Mouse (Mus musculus) hindbrain, embryonic 12.5 days (tissue): ENCODE results near the gene Megf8. TPM values are rescaled to one million over a fixed set of nuclear protein-coding genes. Genes with fewer than 3 reads are reported as not detected.

ENCODE experiments used
- ATAC-seq: fragments of 200-750 bp; cut with Nextera tagmentation; 2 replicates; pipeline ENCODE4 v1.8.0; 2017; ENCODE audit warnings: moderate TSS enrichment; ENCODE audit not compliant: low FRiP score
- H3K27ac ChIP-seq: fragments of 300-500 bp; sonication (generic); 2 replicates; pipeline ENCODE4 v1.5.1; 2016; ENCODE audit warnings: mild to moderate bottlenecking
- H3K27me3 ChIP-seq: fragments of 300-500 bp; sonication (generic); 2 replicates; pipeline ENCODE4 v1.6.1; 2016; ENCODE audit warnings: mild to moderate bottlenecking
- H3K36me3 ChIP-seq: fragments of 300-500 bp; sonication (generic); 2 replicates; pipeline ENCODE4 v1.6.1; 2016; ENCODE audit warnings: mild to moderate bottlenecking
- H3K4me1 ChIP-seq: fragments of 300-500 bp; sonication (generic); 2 replicates; pipeline ENCODE4 v1.6.1; 2016
- H3K4me2 ChIP-seq: fragments of 300-500 bp; sonication (generic); replicated peaks from 2 replicates; pipeline ENCODE4 v1.6.1; 2016; ENCODE audit warnings: mild to moderate bottlenecking
- H3K4me3 ChIP-seq: fragments of 300-500 bp; sonication (generic); 2 replicates; pipeline ENCODE4 v1.5.1; 2016; ENCODE audit warnings: mild to moderate bottlenecking
- H3K9ac ChIP-seq: fragments of 300-500 bp; sonication (generic); 2 replicates; pipeline ENCODE4 v1.6.1; 2016; ENCODE audit warnings: mild to moderate bottlenecking, moderate library complexity
- H3K9me3 ChIP-seq: fragments of 300-500 bp; sonication (generic); replicated peaks from 2 replicates; pipeline ENCODE4 v1.6.1; 2016; ENCODE audit warnings: mild to moderate bottlenecking
- WGBS: fragments of 180-500 bp; shearing (Covaris S2); methylation state at CpG from one replicate; pipeline ENCODE4 v1.1.7; 2016; 5-methylcytosine and 5-hydroxymethylcytosine counted together
- polyA plus RNA-seq: library from polyadenylated mRNA; unstranded; fragments of >200 nt; fragmentation: Nextera tagmentation; extraction: Ambion mirVana; gene quantifications from 2 replicates; pipeline ENCODE4 v1.2.1, GENCODE M21; 2016

The Megf8 gene
- polyA plus RNA-seq, 1 experiment from 2014 or later: 23.0 TPM

DNA sequence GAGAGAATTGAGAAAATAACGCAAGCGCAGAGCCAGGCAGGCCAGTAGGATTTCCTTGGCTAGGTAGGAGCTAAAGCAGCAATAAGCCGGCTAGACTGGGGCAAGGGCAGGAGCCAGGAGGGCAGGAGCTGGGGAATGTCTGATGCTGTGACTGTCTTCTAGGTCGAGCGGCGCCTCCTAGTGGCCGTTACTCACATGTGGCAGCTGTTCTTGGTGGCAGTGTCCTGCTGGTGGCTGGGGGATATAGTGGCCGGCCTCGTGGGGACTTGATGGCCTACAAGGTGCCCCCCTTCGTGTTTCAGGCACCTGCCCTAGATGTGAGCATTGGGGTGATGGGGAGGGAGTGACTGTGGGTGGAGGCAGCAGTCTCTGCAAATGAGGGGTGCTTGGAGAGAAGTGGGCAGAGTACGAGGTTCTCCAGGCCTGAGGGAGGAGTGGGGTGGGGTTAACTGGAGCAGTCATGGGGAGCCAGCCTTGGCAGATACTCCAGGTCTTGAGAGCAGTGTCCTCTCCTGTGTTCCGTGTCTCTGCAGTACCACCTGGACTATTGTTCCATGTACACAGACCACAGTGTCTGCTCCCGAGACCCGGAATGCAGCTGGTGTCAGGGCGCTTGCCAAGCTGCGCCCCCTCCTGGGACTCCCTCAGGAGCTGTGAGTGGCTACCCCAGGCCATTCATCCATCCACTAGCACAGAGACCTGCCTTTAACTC is 16.8 kb downstream of the Megf8 start:
- Histone ChIP-seq H3K27me3 (no peaks in the 10 kb centered on the region), H3K4me2 (no peak overlapping the region), H3K4me3 (no peak overlapping the region), H3K27ac (no peak overlapping the region), H3K9me3 (no peaks in the 10 kb centered on the region), H3K36me3 (peaks cover 67% of the 10 kb centered on the region), H3K9ac (no peak overlapping the region), H3K4me1 (no peaks in the 10 kb centered on the region)
- 42% methylated on average over 16 of the region's 16 CpGs for WGBS
- ATAC-seq: peak; percentile 40; the same call in 1 of the 2 replicates

DNA sequence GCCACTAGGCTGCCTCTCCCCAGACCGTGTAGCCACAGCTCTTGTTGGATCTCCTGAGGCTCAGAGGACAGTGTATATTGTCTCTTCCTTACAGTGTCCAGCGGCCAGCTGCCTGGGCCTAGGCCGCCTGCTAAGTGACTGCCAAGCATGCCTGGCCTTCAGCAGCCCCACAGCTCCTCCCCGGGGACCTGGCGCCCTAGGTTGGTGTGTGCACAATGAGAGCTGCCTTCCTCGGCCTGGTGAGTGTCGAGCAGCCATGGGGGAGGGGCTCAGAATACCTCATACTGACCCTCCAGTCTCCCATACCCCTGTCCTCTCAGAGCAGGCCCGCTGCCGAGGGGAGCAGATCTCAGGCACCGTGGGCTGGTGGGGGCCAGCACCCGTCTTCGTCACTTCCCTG is 17.5 kb downstream of the Megf8 start:
- H3K36me3 ChIP-seq: peaks cover 72% of the 10 kb centered on the region
- 85% methylated on average over 12 of the region's 12 CpGs for WGBS
- no peak for ATAC-seq
- H3K9ac ChIP-seq: no peak overlapping the region
- no peak overlapping the region for H3K27ac ChIP-seq
- no peaks in the 10 kb centered on the region for H3K27me3 ChIP-seq
- no peak overlapping the region for H3K4me3 ChIP-seq
- H3K4me2 ChIP-seq: no peak overlapping the region
- H3K9me3 ChIP-seq: no peaks in the 10 kb centered on the region
- no peaks in the 10 kb centered on the region for H3K4me1 ChIP-seq

DNA sequence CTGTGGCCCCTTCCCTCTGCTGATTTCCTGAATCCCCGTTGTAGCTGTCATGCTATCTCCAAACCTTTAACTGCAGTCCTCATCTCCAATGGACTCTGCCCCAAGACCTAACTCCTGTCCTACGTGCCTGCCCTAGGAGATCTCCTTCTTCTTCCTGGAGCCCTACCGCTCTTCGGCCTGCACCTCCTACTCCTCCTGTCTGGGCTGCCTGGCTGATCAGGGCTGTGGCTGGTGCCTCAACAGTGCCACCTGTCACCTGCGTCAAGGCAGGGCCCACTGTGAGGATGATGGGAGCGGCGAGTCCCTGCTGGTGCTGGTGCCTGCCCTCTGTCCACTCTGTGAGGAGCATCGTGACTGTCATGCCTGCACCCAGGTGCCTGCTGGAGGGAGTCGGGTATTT is 22.4 kb downstream of the Megf8 start:
- Histone ChIP-seq H3K4me3 (no peak overlapping the region), H3K27me3 (no peaks in the 10 kb centered on the region), H3K4me1 (peaks cover 6% of the 10 kb centered on the region), H3K9me3 (no peaks in the 10 kb centered on the region), H3K9ac (no peak overlapping the region), H3K4me2 (no peak overlapping the region), H3K27ac (no peak overlapping the region), H3K36me3 (peaks cover 82% of the 10 kb centered on the region)
- WGBS: 90% methylated on average over 9 of the region's 9 CpGs
- no peak for ATAC-seq

DNA sequence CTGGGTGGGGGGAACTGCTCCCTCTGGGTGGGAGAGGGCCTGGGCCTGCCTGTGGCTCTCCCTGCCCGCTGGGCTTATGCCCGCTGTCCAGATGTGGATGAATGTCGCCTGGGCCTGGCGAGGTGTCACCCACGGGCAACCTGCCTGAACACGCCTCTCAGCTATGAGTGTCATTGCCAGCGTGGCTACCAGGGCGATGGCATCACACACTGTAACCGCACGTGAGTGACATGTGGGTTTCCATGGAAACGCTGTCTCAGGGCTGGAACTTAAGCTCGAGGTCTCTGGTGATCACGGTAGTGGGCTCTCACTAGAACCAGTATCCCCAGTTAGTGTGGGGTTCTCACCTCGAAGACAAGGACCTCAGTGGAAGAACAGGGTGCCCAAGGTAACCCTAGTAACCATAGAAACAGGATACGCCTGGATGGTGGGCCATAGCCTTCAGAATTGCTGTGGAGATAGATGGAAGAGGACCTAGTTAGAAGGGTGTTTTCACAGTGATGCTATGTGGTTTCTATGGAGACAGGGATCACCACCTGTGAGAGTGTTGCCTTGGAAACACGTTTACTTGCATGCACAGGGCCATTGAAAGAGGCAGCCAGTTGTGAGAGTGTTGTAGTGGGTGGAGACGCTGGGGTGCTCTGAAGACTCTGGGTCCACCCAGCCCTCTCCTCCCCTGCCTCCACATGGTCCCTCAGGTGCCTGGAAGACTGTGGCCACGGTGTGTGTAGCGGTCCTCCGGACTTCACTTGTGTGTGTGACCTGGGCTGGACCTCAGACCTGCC is 24.2 kb downstream of the Megf8 start:
- Histone ChIP-seq H3K27ac (no peak overlapping the region), H3K27me3 (no peaks in the 10 kb centered on the region), H3K36me3 (peaks cover 79% of the 10 kb centered on the region), H3K9ac (no peak overlapping the region), H3K9me3 (no peaks in the 10 kb centered on the region), H3K4me1 (peaks cover 6% of the 10 kb centered on the region), H3K4me2 (no peak overlapping the region), H3K4me3 (no peak overlapping the region)
- ATAC-seq: peak; percentile 43; the same call in 1 of the 2 replicates
- WGBS: 75% methylated on average over 18 of the region's 20 CpGs

DNA sequence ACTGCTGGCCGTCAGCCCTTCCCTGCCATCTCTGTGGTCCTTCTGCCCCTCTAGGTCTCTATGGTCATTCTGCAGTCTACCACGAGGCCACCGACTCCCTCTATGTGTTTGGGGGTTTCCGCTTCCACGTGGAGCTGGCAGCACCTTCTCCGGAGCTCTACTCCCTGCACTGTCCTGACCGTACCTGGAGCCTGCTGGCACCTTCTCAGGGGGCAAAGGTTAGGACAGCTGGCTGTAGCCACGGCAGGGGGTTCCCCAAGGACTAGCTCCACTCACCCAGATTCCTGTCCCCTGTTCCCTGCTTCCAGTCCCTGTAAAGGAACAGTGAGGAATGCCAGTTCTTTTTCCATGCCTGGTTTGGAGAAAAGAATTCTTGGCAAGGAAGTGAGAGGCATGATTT is 31.9 kb downstream of the Megf8 start:
- no peak for ATAC-seq
- no peaks in the 10 kb centered on the region for H3K4me1 ChIP-seq
- no peak overlapping the region for H3K4me3 ChIP-seq
- WGBS: 82% methylated on average over 8 of the region's 8 CpGs
- H3K9ac ChIP-seq: no peak overlapping the region
- no peak overlapping the region for H3K4me2 ChIP-seq
- H3K27ac ChIP-seq: no peak overlapping the region
- no peaks in the 10 kb centered on the region for H3K27me3 ChIP-seq
- H3K36me3 ChIP-seq: peaks cover 89% of the 10 kb centered on the region
- peaks cover 16% of the 10 kb centered on the region for H3K9me3 ChIP-seq

DNA sequence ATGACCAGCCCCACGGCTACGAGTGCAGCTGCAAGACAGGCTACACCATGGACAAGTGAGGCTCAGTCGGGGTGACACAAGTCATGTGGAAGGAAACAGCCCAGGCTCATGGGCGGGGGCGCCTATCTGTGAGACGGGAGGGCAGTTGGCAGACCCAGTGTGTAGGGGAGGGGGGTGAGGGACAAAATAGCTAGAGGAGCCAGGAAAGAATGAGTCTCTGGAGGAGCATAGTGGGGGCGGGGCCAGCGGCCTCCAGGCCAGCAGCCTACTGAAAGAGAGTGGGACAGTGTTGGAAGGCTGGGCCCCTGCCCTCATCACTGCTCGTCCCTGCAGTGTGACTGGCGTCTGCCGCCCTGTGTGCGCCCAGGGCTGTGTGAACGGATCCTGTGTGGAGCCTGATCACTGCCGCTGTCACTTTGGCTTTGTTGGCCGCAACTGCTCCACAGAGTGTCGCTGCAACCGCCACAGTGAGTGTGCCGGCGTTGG is 41.8 kb downstream of the Megf8 start:
- H3K4me3 ChIP-seq: no peak overlapping the region
- ATAC-seq: peak; percentile 86
- peaks cover 15% of the 10 kb centered on the region for H3K4me1 ChIP-seq
- H3K4me2 ChIP-seq: peak overlapping the region; percentile 16; the same call in 1 of the 2 replicates
- H3K9ac ChIP-seq: peak overlapping the region; percentile 9; the same call in 1 of the 2 replicates
- peaks cover 72% of the 10 kb centered on the region for H3K36me3 ChIP-seq
- peak overlapping the region; percentile 24 for H3K27ac ChIP-seq
- 58% methylated on average over 19 of the region's 19 CpGs for WGBS
- no peaks in the 10 kb centered on the region for H3K27me3 ChIP-seq
- no peaks in the 10 kb centered on the region for H3K9me3 ChIP-seq

DNA sequence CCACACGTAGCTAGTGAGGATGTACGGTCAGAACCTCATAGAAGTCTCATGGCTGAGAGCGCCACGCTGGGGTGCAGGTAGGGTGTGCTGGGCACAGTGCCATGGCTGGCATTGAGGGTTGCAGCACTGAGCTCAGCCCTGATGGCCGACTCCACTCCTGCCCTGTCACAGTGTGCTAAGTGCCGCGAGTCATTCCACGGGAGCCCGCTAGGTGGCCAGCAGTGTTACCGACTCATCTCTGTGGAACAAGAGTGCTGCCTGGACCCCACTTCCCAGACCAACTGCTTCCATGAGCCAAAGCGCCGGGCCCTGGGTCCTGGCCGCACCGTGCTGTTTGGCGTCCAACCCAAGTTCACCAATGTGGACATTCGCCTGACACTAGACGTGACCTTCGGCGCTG is 46.2 kb downstream of the Megf8 start:
- WGBS: 87% methylated on average over 19 of the region's 19 CpGs
- Histone ChIP-seq H3K4me2 (no peak overlapping the region), H3K27ac (no peak overlapping the region), H3K9me3 (no peaks in the 10 kb centered on the region), H3K36me3 (peaks cover 54% of the 10 kb centered on the region), H3K27me3 (peaks cover 23% of the 10 kb centered on the region), H3K4me3 (no peak overlapping the region), H3K4me1 (peaks cover 43% of the 10 kb centered on the region), H3K9ac (no peak overlapping the region)
- ATAC-seq: no peak

DNA sequence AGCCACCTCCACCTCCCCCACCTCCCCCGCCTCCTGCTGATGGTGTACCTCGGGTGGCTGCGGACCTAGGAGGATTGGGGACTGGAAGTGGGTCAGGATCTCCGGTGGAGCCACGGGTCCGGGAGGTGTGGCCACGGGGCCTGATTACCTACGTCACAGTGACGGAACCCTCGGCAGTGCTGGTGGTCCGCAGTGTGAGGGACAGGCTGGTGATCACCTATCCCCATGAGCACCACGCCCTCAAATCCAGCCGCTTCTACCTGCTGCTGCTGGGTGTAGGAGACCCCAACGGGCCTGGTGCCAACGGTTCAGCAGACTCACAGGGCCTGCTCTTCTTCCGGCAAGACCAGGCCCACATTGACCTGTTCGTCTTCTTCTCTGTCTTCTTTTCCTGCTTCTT is 46.7 kb downstream of the Megf8 start:
- Histone ChIP-seq H3K9me3 (no peaks in the 10 kb centered on the region), H3K27ac (no peak overlapping the region), H3K36me3 (peaks cover 52% of the 10 kb centered on the region), H3K9ac (no peak overlapping the region), H3K4me1 (peaks cover 40% of the 10 kb centered on the region), H3K4me2 (no peak overlapping the region), H3K4me3 (no peak overlapping the region), H3K27me3 (peaks cover 27% of the 10 kb centered on the region)
- 92% methylated on average over 17 of the region's 17 CpGs for WGBS
- ATAC-seq: no peak

DNA sequence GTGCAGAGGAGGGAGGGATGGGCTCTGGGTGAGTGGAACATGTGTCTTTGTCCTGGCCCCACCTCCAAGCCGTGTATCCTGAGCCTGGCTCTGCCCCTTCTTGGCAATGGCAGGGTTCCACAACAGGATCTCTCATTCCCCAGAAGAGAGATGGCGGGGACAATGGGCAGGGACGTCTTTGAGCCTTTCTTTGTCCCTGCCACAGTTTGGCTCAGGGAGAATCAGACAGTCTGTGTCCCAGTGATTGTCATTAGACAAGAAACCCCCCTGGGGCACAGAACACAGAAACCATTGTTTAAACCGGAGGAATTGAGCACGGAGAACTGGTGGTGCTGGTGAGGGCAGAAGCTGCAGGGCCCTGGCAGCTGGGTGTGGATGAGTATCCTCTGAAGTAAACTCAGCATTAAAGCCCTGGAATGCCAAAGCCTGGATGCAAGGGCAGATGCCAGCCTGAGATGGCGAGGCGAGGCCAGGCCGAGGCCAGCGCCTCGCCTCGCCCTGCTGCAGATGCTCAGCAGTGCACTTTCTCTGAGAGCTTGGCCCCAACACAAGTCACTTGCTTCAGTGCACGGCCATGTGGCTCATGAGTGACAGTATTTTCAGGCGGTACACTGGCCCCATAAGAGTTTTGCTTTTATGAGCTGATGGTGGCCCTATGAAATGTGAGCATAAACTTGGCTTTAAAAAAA is 49.1 kb downstream of the Megf8 start:
- Histone ChIP-seq H3K4me3 (no peak overlapping the region), H3K4me2 (peak overlapping the region; percentile 11), H3K9ac (0 out of 2 replicates have a peak overlapping the region, but pooled peaks have one; percentile 14), H3K27me3 (peaks cover 44% of the 10 kb centered on the region), H3K9me3 (no peaks in the 10 kb centered on the region), H3K4me1 (peaks cover 30% of the 10 kb centered on the region), H3K36me3 (peaks cover 30% of the 10 kb centered on the region), H3K27ac (peak overlapping the region; percentile 71)
- peak; percentile 64 for ATAC-seq
- WGBS: 23% methylated on average over 13 of the region's 13 CpGs

DNA sequence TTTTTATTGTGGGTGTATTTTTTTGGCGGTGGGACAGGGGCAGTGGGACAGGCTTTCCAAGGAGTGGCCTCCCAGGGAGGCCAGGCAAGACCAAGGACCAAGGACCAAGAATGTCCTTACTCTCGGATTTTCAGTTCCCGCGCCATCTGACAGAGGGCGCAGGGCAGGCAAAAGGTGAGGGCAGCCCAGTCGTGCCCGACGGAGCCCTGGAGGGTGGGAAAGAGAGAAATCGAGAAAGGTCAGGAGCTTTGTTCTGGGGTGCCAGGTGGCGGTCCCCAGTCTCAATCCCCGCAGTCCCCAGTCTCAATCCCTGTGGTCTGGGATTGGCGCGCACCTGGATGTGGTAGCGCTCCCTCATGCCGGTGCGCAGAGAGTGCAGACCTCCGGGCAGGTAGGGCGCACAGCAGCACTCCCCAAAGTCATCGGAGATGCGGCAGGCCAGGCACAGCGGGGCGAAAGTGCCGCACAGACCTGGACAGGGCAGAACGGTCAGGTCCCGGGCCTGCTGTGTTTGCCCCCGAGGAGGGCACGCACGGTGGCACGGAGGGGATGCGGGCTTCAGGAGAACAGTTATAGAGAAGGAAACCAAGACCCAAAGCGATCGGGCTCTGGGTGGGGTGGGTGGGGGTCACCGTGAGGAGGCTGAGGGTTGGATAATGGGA is 50.8 kb downstream of the Megf8 start:
- Histone ChIP-seq H3K4me3 (no peak overlapping the region; the same call in 1 of the 2 replicates), H3K9ac (peak overlapping the region; percentile 10; the same call in 1 of the 2 replicates), H3K27ac (no peak overlapping the region), H3K4me1 (peaks cover 30% of the 10 kb centered on the region), H3K36me3 (peaks cover 17% of the 10 kb centered on the region), H3K4me2 (no peak overlapping the region; the same call in 1 of the 2 replicates), H3K9me3 (no peaks in the 10 kb centered on the region), H3K27me3 (peaks cover 44% of the 10 kb centered on the region)
- no peak for ATAC-seq
- WGBS: 2% methylated on average over 33 of the region's 33 CpGs

DNA sequence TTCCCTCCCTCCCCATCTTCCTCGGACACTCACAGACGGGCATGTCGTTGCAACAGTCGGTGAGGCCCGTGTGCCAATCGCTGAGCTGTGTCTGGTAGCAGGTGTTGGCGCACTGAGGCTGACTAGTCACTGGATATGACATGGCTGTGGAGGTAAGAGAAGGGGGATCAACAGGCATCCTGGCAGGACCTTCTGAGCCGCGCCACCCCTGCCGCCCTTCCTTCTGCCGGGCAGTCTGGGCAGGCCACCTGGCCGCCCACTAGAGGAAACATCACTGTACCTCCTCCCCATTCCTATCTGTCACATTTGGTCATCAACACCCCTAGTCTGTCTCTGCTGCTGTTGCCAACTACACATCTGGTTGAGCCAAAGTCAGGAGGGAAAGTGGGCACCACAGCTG is 51.4 kb downstream of the Megf8 start:
- Histone ChIP-seq H3K27ac (no peak overlapping the region), H3K9ac (no peak overlapping the region), H3K4me3 (no peak overlapping the region; the same call in 1 of the 2 replicates), H3K9me3 (no peaks in the 10 kb centered on the region), H3K4me2 (no peak overlapping the region), H3K36me3 (peaks cover 11% of the 10 kb centered on the region), H3K27me3 (peaks cover 44% of the 10 kb centered on the region), H3K4me1 (peaks cover 30% of the 10 kb centered on the region)
- no peak for ATAC-seq
- WGBS: 25% methylated on average over 12 of the region's 12 CpGs
